Mouse (Mus musculus) urinary bladder, postnatal 10 days (tissue): Measurements from ENCODE around the gene Arv1.

ENCODE experiments used
- DNase-seq: peaks from one replicate; pipeline ENCODE4 v3.0.0; 2022; ENCODE audit warnings: low spot score

Gene Arv1

DNA sequence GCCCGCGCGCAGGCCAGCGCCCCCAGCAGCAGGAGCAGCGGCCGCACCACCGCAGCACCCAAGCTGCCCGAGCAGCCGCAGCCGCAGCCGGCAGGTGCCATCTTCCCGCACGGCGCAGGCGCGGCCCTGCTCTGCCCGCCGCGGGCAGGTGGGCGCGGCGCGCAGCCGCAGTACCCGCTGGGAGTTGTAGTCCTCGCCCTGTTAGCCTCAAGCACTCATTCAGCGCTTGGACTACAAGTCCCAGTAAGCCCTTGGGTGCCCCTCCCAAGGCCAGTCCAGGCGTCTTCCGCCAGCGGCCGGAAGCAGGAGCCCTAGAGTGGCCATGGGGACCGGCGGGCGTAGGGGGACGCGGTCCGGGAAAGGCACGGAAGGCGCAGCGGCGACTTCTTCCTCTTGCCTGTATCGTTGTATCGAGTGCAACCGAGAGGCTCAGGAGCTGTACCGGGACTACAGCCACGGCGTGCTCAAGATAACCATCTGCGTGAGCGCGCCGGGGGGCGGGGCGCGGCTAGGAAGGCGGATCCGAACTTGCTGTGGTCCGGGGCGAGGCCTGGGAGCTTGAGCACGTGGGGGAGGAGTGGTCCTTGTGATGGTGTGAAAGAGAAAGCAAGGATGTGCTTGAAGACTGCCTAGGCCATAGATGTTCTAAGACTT, at the start of gene Arv1, which contains the start of gene Ttc13:
Gene Arv1, plus strand, starts transcription at position 278 of the 654 bp plus-strand sequence.
Gene Ttc13, minus strand, starts transcription at position 122 of the 654 bp plus-strand sequence.
- DNase-seq: peak; percentile 81

DNA sequence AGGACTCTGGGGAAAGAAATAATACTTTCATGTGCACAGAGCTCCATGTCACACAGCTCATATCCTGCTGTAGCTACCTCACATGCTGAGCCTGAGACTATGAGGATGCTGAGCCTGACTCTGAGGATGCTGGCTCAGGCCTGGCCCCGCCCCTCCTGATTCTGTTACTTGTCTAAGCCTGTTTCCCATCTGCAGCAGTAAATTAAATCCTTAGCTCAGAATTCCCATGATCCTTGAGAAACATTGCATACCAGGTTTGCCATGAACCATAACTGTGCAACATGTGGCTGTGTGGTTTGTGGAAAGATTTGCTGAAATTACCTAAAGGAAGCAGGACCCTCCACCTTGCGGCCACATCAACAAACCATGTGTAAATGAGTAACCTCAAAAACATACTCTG, 49.6 kb upstream of the Arv1 start:
- no peak for DNase-seq

DNA sequence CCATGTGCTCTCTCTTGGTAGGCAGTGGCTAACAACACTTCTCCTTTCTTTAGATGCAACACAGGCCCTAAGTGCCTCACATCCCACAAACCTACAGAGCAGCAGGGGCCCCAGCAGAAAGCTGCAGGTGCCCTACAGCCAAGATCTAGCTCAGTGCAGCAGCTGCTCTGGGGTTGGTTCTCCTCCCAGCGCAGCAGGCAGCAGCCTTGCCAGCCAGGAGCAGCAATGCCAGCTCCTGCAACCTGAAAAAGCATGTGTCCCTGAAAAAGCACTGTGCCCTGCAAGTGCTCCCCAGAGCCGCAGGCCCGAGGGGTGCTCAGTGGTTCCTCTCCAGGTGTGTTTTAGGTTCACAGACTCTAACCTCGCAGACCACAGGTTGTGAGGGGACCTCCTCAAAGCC, 45.3 kb upstream of the Arv1 start:
- no peak for DNase-seq

DNA sequence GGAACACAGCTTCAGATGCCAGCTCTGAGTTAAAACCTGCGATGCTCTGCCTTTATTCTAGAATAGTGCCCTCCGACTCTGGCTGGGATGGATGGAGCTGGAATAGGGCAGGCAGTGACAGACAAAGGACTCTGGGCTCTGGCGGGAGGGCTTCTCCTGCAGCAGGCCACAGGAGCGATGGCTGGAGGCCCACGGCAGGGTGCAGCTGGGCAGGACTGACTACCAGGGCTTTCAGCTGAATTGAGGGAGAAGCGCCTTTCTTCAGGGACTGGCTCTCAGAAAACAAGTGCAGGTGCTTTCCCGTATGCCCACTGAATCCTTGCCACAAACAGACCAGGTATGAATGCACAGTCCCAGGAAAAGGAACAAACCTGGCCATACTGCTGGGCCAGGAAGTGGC, 44.9 kb upstream of the Arv1 start:
- no peak for DNase-seq

DNA sequence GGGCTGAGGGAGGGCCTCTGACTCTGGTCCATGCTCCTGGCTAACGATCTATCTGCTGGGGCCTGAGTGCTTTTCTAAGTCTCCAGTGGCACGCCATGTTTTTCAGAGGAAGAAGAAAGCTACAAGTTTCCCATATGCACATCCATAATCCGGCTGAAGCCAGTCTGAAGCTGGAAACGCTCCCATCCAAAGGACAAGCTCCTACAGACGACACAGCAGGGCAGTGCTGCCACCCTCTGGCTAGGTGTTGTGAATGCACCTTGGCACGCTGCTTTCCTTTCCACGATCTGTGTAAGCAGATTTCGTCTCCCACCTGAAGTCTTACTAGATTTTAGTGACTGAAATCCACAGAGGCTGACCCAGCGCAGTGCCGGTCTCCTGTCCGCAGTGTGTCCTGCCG, 44.5 kb upstream of the Arv1 start:
- DNase-seq: no peak

DNA sequence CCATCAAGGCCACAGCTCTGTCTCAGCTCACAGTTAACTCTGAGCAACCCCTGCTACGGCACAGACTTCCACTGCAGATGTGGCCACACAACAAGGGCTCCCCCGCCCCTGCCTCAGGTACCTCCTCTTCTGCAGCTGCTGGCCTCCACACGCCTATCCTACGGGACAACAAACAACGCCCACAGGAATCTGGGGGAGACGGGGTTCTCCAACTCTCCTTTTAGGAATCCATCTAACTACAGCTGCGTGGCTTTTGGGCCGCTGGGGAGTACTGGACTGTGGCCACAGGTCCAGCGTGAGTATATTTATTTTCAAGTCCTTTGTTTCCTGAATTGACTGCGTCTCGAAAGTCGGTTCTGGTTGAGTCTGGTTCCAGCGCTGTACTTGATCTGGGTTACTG, 43.7 kb upstream of the Arv1 start:
- DNase-seq: no peak

DNA sequence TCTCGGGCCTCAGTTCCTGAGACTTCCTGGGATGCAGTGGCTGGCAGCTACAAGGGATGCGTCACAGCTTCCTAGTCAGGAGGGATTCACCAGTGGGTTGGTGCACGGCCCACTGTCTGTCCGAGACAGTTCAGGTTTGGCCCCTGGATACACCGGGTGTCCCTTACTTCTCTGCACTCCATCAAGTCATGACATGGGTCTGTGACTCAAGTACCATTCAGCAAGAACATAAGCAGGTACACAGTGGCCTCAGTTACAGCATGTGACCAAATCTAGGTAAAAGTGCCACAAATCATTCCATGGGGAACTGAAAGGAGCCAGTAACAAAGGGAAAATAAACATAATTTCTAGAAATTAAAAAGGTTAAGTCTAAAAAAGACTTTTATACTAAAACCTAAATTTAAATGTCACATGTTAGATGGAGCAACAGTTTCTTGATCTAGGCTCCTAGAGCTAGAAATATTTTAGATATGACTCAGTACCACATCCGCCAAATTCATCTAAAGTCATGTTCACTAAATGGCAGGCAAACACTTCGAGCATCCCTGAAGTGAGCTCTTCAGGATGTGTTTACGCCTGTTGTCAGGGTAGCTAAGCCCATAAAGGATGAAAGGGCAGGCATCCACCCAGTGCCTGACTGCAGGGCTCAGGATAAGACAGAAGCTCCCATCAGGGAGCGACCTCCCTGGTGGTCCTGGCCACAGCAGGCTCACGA, 40.7 kb upstream of the Arv1 start:
- no peak for DNase-seq

DNA sequence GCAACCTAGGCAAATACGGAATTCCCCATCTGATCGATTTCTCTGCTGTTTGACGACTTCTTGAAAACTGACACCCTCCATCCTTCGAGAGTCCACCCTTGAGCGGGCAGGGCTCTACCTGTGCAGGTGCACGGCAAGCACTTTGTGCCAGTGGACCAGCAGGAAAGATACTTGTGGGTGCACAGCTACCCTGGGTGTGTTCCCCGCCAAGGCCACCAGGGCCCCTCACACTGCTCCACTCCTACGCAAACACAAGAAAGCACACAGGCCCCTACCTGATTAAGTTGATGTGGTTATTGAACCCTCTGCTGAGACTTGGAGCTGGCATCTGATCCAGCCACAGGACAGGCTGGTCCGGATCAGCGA, 40.2 kb upstream of the Arv1 start:
- no peak for DNase-seq

DNA sequence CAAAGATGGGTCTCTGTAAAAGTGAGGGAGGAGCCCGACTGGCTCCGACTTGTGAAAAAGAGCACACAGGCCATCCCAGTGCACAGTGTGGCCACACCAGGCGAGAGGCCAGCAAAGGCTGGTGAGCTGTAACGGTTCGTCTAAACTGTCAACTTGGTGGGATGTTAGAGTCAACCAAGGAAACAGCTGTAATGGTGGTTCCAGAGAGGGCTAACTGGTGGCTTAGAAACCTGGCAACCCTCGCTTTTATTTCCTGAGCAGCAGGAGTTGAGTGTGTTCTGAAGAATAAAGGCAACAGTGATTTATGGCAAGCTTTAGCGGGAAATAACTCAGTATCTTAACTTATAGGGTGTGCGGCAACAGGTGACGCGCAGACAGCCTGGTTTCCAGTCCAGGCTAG, 39.7 kb upstream of the Arv1 start:
- DNase-seq: no peak

DNA sequence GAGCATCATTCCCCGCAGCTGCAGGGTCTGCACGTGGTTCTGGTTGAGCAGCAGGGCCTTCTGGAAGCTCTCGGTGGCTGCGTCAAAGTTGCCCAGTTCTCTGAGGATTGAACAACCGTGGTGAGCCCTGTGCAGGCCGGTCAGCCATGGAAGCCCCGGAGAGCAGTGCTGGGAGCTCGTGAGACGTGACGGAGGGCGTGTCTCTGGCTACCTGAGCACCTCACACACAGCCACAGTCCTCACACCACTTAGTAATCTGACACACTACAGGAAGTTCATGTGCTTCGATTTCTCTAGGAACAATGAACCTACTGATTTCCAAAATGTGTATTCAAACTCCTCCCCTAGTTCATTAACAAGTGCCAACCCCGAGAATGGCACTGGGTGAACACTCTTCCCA, 33.0 kb upstream of the Arv1 start:
- DNase-seq: no peak

DNA sequence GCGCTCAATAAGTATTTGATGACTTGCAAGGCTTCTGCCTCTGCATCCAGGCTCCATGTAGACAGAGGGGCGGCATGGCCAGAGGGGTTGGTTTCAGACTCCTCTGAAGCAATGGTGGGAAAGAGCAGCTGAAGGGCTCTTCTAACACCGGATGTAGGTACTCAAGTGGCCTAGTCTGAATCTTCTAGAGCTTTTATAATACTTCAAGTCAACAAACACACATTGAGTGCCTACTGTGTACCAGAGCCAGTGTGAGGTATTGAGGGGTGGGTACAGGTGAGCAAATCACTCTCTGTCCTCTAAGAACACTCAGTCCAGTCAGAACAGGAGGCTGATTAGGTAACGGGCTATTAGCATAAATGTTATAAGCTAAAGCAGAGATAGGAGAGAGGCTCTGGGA, 30.2 kb upstream of the Arv1 start:
- DNase-seq: no peak

DNA sequence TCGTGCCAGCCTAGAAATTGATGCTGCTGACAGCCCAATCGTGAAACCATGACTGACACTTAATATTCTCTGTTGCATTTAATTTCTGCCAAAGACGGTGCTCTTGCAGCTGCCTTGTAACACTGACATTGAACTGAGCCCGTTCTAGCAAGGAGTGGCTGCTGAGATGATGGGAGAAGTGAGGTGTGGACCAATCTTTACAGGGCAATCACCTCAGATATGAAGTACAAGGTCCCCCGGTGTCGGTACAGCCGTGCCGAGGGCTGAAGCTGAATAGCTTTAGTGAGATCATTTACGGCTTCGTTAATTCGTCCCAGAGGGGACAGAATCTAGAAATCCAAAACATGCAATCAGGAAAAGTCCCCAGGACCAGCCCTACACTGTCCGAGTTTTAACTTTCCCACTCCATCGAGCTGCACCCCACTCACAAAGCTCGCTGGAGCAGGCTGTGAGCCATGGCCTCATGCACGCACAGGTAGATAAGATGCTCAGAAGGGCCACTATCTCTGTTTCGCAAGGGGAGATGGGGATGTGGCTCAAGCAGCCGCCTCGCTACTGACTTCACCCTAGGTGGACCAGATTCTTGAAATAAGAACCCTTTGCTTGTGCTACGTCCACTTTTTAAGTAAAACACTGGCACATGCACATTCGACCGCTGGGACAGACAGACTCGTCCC, 26.4 kb upstream of the Arv1 start:
- DNase-seq: no peak

DNA sequence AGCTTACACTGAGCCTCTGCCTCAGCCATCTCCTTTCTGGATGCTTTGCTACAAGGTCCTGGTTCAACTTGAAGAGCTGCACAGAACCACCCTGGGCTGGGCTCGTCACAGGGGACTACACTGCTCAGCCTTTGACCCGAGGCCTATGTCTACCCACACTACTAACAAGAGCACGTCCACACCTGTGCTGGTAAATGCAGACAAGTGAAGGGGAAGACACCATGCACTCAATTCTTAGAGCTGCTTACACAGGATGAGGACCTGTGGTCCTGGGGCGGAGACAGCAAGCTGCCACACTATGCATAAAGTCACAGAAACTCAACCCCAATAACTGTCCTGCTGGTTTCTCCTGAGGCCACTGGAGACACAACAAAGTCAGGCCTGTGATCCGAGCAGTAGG, 21.7 kb upstream of the Arv1 start:
- no peak for DNase-seq

DNA sequence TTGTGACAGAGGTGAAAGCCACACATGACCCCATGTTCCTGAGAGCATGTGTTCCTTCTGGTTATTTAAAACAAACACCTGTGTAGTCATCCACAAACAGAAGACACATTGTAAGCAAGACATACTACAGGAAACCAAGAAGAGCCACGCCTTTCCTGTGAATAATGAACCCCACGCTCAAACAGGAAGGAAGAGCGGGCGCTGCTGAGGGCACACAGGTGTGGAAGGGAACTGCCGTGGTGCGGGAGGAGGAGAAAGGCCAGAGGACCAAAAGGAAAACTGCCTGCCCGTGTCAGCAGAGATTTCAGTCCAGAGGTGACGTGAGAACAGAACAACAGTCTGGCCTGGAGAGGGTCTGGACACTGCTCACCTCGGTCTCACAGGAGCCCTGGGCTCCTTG, 20.9 kb upstream of the Arv1 start:
- no peak for DNase-seq

DNA sequence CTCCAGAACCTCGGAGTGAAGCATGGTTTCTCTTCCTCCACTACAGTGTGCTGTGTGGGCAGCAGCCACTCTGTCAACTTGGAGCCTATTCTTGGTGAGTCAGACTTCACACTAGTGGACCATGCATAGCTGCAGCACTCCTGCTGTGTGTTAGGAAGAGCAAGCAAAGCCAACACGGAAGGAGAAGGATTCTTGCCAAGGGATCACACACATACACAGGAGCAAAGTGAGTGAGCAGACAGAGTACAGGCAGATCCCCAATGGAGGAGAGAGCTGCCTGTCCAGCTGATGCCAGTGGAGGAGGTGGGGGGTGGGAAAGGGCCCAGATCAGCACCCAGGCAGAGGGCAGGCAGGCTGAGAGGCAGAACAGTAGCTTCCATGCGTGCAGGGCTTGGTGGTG, 19.8 kb upstream of the Arv1 start:
- DNase-seq: no peak

DNA sequence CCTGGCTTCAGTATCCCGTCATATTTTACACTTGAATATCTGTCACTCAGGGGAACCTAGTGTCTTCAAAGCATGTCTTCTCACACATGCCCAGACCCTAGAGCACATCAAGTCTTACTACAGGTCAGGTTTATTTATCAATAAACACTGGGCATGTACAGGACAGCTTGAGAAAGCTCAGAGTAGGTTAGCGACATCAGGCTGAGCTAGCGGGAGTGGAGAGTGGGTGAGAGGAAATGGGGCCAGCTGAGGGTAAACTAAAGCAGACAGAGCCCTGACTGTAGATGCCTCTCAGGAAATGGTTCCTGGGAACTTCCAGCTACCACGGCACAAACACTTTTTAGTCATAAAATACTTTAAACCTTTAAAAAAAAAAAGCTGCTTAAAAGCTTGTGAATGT, 18.4 kb upstream of the Arv1 start:
- no peak for DNase-seq

DNA sequence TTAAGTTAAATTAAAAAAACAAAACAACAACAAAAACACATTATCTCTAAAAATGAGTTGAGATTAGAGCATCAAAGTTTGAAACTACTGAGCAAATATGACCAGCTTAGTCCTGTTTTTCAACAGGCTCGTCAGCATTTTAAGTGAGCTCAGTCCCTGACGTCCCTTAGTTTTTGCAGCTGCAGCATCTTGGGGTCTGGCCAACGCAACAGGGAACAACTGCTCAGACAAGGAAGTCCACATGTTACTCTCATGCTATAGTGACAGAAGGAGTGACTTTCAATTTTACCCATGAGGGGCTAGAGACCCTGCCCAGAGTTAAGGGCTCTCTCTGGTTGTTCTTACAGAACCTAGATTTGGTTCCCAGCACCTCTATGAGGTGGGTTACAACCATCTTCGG, 17.6 kb upstream of the Arv1 start:
- DNase-seq: no peak

DNA sequence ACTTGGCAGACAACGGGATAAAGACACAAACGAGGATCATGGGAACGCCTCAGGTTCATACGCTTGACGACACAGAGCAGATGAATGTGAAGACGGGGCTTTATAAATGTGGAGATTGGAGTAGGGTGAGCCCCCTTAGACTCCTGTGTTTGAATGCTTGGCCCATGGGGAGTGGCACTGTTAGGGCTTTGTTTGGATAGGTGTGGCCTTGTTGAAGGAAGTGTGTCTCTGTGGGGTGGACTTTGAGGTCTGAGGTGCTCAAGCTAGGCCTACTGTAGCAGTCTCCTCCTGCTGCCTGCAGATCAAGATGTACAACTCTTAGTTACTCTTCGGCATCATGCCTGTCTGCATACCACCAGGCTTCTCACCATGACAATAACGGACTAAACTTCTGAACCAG, 16.1 kb upstream of the Arv1 start:
- DNase-seq: no peak

DNA sequence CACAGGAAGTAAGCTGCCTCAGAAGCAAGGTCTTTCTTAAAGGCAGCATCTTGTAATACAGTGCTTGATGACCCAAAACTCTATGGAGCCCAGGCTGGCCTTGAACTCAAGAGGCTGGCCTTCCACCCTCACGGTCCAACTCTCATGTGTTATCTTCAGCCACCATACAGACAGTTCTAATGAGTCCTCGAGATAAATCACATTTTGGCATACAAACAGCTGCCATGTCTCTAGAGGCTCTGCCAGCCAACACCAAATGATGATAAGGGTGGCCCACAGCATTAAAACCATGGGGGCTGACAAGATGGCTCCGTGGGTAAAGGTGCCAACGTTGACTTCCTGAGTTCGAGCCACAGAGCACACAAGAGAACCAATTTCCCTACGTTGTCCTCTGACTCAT, 8.7 kb upstream of the Arv1 start:
- DNase-seq: no peak

DNA sequence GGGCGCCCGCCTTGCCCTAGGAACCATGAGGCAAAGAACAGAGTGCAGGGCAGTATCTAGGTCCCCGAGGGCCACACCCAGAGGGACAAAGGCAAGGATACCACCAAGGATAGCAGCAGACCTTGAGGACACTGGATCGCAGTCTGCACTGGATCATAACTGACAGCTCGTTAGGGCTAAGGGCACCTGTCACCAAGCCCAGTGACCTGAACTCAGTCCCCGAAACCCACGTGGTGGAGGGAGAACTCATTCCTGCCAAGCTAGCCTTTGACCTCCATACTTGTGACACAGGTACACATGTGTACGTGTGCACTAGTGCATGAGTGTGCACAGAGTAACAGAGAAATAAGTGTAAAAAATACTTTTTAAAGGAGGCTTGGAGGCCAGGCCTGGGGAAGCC, 6.2 kb upstream of the Arv1 start:
- no peak for DNase-seq

DNA sequence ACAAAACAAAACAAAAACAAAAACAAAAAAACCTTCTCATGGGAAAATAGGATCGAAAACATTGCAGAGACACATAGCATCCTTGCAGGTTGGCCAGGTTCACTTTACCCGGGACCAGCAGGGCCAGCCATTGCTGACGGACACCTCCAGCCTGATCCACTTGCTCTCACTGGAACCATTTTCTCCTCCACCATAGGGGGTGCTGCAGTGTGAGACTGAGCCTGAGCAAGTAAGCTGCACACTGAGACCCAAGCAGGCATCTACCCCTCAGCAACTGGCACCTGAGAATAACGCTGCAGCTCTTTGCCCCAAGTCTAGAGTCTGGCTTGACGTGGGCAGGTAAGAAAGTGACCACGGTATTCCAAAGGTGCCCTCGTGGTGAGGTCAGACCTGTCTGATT, 1.8 kb upstream of the Arv1 start:
- no peak for DNase-seq

DNA sequence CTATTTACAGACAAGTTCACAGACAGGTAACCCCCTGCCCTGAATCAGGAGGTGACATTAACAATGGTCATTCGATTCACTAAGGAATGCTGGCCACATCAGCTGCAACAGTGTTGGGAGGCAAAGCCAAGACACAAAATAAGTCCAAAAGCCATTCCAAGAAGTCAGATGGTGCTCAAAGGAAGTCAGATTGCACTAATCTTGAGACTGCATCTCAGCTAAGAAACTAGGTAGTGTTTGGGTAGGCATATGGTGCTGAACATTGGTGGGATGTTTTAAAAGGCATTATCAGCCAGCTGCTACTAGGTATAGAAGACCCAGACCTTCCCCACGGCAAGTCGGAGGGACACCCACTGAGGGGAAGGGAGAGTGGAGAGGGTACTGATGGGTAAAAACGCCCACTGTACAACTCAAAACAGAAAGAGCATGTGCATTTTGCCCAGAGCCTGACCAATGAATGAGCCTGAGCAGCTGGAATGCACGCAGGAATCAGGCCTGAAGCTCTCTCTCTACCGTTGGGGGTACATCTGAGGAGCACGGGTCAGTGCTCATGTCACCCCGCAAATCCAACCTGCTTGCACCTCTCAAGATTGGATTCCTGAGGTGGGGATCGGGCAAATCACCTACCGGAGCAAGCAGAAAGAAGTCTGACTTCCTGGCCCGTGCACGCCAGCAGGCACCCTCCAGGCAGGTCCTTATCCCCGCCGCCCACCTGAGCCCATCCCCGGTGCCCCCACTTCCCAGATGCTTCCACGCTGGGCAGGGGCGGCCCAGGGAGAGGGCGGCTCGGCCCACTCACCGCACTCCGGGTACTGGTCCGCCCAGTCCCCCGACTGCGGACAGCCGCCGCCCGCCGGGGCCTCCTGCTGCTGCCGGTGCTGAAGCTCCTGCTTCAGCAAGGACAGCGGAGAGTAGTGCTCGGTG, 739 bp upstream of the Arv1 start:
- DNase-seq: no peak

DNA sequence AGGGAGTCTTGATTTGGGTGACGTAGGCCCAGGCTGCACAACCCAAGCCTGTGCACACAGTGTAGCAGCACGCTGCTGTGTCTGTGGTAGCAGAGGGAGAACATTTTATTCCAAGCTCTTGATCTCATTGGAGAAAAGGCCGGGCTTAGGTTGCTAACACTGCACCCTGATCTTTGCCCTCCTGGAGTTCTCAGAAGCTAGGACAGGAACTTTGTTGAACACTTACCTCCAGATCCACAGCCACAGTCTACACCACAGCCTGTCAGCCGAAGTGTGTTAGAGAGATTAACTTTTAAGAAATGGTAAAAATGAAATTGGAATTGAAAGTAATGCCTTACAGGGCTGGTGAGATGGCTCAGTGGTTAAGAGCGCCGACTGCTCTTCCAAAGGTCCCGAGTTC, 2.4 kb downstream of the Arv1 start:
- DNase-seq: no peak
